Mouse (Mus musculus): ENCODE results near the gene Tppp3.

Tppp3 gene

DNA sequence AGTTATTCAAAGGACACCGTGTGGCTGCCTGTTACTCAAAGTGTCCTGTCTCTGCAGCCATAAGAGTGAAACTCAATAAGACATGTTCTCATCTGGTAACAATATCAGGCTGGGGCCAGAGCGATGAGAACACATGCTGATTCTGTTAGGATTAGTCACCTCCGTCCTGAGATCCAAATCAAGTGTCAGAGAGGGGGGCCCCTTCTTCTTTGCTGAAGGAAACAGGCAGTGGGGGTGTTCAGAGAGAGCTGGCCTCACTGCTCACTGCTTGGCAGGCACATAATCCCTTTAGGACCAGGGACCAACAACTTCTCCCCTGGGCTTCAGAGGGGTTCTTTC is 12.7 kb upstream of the Tppp3 start:
- no peak for DNase-seq

DNA sequence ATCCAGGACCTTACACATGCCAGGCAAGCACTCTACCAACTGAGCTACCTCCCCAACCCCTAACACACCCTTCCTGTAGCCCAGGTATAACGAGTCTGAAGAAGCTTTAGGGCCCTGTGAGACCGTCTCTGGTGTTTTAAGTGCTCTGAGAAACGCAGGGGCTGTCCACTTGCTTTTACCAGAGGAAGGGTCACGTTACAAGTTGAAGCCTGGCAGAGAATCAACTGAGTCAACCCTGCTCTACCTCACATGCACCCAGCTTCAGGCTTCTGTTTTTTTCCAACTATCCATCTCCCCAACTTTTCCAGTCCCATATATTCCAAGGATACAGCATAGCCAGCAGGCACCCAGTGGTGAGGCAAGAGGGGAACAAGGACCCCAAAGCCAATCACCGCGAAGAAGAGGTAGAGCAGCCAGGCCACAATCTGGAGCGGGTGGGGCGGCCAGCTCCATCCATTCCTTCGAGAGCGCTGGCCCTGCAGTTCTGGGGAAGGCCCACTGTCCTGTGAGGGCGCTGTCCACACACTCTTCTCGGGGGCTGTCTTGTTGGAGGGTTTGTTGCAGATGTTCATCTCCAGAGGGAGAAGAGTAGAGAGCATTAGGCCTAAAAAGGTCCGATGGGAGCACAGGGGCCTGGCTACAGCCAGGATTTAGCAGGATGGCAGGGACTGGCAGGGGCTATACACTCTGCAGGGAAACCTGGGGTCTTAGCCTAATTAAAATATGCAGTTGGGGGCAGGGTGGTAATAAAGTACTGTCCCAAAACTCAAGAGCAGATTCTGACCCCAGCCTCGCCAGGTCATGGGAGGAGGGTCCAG is 12.1 kb upstream of the Tppp3 start:
- DNase-seq, result no peak

DNA sequence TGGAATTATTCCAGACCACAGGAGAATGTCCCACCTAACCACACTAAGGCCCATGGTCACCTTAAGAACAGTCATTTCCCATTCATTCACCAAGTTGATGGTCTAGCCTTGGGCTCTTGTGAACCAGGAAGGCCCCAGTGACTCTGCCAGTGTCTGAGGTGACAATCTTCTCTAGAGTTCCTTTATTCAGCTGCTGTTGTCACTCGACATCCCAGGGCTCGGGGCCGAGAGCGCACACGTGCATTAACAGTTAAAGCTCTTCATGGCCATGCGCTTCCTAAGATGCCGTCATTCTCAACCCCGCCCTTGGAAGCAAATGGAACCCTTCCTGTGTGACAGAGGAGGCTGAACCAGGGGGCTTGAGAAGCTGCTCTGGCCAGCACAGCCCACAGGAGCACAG is 10.8 kb upstream of the Tppp3 start:
- no peak for DNase-seq

DNA sequence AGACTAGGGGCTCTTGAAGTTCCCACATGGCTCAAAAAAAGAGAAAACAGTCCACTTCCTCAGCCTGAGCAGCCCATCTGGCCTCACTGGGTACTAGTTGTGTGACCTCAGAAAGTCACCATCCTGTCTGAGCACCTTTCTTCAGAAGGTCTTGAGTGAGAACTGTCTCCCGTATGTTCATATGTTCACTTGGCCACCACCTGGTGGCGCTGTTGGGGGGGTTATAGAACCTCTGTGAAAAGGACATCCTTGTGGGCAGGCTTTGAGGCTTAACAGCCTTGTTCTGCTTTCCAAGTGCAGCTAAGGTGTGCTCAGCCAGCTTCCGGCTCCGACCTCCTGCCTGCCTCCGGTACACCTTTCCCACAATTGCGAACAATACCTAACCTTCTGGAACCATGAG is 10.1 kb upstream of the Tppp3 start:
- no peak for DNase-seq

DNA sequence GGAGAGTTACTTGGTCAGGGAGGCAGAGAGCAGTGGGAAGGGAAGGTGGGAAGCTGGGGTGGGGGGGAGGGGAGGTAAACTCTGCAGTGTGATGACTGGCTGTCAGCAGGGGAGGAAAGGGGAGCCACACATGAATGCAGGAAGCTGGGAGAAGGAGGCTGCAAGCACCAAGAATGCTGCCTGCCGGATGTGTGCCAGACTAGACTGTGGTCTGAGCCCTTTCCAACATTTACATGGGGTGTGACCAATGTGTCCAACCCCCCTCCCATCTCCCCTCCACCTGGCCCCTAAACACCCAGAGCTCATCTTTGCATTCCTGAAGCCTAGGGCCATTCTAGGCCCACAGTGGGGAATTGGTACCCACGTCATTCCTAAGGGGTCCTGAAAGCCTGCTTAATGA is 9.7 kb upstream of the Tppp3 start:
- DNase-seq, result no peak

DNA sequence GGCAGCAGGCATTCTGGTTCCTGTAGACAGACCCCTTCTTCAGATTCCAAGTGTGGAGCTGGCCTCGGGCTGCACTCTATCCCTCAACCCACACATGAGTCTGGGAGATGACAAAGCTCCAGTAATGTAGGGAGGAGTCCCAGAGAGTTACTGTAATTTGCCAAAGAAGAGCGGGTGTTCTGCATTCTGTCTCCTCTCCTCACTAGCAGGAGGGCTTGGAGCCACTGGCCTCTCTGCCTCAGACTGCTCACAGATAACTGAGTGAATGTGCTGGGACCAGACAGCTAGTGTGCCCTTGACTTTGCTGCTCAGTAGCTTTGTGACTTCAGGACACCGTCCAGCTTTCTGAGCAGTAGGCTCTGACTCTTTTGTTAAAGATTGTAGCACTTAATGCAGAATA is 6.5 kb upstream of the Tppp3 start:
- DNase-seq, result no peak

DNA sequence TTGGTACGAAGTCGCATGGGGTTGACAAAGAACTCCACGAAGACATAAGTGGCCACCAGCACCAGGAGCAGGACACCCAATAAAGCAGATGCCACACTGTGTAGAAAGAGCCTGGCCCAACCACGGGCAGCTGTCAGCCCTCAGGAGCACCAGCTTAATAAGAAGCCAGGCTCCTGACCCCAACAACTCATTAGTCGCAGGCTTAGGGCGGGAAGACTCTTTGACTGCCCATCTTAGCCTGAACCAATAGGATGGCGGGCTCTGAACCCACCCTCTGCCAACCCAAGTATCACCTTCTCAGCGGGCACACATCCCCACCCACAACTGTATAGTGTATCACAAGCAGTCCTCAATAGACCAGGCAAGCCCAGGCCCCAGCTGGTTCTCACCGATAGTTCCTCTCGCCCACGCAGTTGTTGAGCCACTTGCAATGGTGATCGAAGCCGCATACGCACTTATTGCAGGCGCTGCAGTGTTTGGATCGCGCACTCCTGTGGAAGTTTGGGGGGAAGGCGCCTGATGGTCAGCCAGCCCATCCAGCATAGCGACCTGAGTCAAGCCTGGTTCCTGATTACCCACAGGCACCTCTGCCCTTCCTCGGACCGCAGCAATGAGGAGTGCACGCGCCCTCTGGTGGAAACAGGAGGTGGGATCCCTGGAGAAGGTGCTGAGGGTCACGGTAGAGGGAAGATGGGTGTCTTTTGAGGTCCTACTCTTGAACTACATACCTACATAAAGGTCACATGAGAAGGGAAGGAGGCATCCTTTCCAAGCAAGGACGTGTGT is 5.5 kb upstream of the Tppp3 start:
- peak; percentile 76 for DNase-seq

DNA sequence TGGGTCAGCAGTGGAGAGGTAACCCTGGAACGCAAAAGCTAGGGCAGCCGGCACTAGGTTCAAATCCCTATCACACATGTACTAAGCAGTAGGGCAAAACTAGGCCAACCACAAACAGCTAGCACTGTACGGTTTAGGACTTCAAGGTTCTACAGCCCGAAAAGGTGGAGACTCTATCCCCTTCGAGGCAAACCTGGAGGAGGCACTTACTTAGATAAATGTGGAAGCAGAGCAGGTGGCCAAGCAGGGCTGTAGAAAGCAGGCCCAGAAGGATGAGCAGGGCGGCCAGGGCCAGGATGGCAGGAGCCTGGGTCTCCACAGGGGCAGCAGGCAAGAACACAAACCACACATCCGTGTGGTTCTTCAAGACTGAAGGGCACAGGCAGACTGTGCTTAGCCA is 4.8 kb upstream of the Tppp3 start:
- no peak for DNase-seq

DNA sequence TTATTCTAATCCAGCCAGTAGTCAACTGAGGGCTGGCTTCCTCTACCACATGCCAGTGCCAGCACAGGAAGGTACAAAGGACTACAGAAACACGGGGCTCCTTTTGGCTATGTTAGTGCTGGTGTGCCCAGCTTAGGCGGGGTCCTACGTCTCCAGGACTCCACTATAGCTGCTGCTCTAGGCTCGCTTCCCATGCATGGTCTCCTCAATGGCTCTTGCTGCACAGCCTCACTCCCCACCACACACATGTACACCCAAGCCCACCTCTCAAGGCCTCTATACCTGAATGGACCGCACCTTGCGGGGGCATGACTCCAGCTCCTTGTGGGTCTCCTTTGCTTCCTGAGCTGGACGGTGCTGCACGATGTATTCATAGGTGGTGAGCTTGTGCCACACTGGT is 4.4 kb upstream of the Tppp3 start:
- DNase-seq, result no peak

DNA sequence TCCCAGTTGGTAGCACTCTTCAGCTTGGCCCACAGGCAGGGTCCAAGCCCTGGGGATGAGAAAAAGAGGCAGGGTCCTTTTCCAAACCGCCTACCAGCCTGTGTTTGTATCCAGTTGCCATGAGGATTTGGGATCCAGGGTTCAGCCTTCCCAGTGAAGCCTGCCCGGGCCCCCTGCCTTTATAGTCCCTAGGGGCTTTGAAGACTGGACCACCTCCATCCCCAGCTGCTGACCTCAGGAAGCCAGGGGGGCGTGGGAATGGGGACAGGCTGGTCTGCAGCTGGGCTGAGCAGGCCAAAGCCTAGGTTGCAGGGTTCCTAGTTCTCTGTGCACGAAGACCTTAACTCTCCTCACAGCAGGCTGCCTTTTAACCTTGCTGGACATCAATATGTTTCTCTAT is 3.9 kb upstream of the Tppp3 start:
- no peak for DNase-seq

DNA sequence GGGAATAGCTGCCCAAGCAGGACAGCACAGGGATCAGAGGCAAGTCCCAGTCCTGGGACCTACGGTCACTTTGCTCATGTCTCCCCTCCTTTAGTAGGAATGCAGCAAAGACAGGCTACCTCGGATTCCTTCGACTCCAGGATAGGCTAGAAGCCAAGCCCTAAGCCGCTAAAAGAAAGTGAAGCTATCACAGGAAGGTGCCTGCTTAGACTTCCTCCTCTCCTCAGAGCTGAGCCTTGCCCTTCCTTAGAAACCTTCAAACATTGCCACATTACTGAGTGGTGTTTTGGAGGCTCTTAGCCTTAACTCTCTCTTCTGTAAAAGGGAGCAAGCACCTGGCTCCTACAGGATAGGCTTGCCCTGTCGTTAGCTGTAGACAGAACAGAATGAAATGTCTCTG is 3.4 kb upstream of the Tppp3 start:
- DNase-seq, result no peak

DNA sequence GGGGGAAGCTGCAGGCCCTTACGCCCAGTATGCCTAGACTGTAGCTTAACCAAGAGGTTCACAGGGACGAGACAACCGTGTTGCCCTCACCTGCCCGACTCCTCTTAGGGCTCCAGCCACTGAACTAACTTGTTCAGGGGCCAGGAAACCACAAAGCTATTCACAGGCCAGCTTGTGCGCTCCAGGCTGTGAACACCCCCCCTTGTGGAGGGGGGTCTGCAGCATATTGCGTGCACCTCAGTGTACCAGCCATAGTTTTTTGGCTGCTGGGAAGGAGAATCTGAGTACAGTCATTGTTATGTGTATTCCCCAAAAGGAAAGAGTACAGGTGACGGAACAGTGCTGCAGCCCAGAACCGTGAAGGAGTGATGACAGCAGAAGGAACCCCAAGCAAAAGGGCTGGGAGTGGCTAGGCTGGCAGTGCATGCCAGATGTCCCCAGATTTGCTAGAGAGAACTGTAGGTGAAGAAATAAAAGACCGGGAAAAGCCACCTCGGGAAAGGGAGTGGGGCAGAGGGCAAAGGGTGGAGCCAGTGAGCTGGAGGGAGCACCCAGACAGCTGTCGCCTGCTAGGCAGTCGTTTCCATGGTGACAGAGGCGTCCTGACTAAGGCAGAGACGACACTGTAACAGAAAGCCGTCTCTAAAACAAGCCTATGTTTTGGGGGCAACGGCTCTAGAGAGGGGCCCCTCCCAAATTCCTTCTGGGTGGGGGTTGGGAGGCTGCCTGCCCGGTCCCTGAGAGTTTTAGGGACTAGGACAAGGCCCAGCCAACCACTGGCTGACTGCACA is 2.7 kb upstream of the Tppp3 start:
- no peak for DNase-seq

DNA sequence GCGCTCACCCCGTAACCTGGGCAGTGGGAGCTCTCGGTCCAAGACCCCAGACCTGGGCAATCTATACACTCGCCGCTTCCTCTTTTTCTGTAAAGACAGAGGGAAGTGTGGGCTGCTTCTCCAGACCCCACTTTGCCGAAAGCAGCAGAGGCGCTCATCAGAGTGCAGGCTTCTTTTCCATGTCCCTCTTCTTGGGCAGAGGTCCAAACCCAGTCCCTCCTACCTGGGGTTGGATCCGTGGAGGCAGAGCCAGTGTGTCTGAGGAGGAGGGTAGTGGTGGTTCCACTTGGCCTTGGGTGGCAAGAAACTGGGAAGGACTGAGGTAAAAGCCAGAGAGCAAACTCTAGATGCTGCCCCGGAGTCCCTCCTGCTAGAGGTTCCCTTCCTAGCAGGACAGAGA is 1.7 kb upstream of the Tppp3 start:
- no peak for DNase-seq

DNA sequence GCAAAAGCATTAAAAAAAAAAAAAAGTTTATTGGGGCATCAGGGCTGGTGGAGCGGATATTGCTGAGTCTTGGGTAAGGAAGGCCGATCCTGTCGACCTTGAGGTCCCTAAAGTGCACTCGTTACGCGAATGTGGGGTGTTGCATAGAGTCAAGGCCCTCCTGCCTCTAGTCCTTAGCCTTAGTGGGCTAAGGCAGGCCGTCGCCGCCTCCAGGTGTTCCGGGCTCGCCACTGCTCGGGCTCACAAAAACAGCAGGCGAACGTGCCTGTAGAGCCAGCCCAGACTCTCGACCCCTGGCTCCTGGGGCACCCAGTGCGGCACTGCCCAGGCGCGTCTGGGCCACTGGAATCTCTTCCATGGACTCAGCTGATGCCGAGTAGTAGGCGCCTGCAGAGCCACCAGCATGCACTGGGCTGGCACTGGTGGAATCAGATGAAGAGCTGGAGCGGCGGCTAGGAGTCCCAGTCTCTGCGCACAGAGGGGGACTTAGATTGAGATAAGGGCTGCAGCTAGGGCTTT is 1.1 kb upstream of the Tppp3 start:
- no peak for DNase-seq

DNA sequence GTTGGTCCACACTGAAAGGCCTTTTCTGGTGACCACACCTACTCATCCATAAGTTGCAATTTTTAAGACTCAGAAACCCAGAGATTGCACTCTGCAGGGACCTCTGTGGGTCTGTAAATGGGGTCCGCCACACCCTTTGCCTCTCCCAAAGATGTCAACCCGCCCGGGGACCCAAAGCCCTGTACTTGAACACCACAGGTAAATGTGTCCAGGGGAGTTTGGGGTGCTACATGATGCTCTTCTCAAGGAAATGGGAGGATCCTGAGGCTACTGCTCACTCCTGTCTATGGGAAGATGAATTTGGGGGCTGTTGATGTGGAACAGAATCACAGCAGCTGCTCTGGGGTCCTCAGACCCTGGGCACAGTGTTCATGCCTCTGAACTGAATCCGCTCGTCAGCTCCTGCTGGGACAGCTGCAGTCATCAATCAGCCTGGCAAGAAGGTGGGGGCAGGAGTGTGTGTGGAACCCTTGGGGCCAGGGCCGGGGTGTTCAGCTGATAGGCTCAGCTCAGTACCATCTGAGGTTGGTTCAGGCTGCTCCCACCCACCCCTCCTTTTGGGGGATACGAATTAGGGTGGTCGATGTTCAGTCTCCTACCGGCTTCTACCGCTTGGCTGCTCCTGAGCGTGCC is 529 bp downstream of the Tppp3 start:
- no peak for DNase-seq

DNA sequence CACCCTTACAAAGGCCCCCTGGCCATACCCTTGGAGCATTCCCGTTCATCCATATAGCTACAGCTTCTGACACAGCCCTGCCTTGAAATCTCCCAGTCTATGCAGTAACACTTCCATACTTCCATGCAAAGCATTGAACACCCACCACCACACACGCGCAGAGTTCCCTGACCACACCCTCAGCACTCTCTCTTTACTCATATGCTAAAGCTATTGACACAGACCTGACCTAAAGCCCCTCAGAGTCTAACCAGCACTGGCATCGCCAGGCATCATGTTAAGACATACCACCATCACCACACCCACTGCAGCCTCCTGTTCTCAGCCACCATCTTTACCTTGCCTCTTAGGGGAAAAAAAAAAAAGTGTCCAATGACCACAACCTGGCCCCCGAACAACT is 1.1 kb downstream of the Tppp3 start:
- no peak for DNase-seq

DNA sequence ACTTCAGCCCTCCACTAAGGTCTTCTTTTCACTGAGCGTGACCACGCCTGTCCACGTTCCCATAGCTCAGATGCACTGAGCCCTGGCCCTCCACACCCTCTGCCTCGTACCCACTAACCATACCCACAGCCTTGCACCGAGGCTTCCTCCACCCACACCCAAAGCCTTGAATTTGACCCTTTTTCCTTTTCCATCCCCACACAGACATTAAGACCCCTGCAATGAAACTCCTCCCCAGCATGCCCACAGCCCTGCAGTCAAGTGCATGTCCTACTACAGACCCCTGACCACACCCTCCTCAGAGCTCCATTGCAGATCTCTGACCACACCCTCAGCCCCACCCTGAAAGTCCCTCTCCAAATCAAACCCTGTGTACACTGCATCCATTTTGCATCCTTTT is 1.5 kb downstream of the Tppp3 start:
- no peak for DNase-seq

DNA sequence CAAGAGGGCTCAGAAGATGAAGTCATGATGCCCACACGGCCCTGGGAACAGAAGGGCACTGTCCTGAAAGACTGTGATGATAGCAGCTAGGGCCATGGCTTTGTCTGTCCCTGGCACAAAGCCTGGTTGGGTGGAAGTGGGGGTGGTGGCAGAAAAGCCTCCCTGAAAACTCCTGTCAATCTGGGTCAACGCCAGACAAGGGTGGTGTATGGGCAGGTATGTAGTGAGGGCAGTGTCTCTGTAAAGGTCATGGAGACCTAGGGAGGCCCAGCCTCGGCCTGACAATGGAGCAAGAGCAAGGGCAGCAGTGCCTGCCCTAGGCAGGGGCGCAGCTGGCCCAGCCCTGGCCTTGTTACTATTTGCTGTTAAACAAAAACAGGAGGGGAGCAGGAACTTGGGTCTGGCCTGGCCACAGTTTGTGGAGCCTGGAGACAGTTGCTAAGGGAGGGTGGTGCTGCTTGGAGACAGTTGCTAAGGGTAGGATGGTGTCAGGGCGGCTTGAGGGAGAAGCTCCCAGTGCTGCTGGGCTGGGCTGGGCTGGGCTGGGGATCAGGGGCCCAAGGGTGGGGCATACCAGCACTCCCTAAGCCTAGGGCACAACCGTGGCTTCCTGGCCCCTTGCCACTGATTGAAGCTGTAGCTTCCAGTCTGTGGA is 2.2 kb downstream of the Tppp3 start:
- peak; percentile 69 for DNase-seq

DNA sequence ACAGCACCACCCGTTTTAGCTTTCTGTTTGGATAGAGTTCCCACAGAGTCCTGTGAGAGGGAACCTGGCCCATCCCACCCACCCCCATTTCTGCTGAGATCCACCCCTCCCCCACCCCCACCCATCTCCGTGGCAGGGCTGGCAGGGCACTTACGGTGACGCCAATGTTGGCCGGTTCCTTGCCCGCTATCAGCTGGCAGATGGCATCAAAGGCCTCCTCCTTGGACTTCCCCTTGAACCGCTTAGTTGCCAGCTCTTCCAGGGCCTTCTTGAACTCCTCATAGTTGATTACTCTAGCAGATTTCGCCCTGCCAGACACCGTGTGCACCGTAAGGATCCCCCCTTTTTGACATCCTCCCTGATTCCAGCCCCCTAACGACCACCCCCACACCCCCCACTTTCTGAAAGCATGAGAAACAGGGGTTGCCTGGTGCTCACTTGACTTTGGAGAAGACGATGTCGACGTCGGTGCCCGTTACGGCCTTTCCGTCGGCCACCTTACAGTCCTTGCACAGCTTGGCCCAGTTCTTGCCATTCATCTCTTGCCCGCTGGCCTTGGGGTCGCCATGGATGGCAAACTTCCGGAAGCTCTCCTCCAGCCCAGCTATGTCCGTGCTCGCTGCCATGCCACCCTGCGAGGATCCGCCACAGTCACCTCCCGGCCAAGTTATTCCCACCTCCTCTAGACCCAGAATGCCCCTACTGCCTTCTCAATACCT is 3.2 kb downstream of the Tppp3 start:
- DNase-seq, result no peak

DNA sequence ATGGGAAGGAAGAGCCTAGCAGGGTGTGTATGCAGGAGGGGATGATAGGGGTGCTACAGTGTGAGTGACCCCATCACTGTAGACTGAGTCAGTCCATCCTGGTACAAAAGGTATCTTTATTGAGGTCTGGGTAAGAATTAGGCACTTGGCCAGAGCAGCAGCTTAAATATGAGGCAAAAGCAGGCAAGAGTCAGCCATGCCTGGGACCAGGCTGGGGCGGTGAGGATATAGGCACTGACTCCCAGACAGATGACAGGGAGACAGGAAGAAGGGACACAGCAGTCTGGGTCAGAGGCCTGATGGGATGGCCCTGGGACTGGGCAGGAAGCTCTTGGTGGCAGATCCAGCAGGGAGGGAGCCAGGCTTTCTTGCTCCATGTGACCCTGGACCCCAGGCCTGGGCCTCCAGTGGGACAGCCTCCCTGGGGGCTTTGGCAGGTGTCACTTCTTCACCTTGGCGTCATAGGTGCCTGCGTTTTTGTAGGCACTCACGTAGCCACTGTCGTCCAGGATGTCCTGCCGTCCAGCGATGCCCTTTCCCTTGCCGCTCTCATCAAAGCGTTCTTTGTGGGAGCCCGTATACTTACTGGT is 3.8 kb downstream of the Tppp3 start:
- no peak for DNase-seq

DNA sequence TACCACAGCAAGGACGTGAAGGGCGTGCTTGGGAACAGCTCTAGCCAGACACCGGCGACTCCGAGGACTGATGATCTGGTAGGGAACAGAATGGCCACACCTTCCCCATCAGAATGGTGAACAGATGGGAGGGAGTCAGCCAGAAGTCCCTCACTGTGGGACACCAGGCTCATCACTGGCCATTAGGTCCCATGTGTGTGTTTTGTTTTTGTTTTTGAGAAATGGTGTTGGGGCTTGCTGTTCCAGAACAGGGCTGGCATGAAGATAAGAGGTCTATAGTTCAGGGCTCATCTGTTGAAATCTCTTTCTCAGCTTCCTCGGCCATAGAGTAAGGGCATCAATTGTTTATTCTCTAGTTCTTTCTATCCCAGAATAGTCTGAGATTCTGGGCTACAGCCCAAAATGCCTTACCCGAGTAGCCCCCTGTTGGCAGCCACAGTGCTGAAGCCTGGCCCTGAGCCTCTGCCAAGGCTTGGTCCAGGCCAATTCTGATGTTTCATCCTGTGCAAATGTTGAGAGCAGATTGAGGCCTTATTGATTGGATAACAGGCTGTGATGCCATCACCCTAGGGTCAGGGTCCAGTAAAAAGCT is 4.5 kb downstream of the Tppp3 start:
- DNase-seq, result peak; percentile 85

Data from cerebellum, adult 8-10 months (tissue).